Mouse (Mus musculus): Measurements from ENCODE around the gene Prm1.

DNA sequence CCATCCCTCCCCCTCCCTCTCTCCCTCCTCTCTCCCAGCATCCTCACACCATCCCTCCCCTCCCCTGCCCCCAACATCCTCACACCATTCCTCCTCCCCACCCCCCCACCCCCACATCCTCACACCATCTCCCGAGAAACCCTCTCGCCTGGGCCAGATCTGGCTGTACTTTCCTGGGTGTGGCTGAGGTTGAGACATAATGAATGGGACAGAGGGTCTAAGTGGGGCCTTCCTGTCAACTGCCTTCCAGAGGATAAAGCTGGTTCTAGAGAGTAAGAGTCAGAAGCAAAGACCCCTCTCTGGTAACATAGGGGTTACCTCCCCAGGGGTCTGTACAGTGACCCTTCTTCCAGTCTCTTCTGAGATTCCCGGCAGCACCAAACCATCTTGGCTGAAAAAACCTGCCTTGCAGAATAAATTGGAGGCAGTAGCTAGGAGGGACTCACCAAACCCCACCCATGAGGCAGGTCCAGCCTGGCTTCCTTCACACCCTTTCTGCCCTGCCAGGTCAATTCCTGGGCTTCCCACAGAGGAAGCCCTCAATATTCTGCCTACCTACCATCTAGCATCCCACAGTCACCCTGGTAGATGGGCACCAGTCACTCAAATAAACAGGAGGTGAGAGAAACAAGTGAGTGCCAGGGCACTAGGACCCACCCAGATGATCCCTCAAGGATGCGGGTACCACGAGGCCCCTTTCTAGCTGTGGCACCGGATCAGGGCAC is 41.9 kb downstream of the Prm1 start:
- TF ChIP-seq POLR2A (IDR thresholded peaks at IDR 0.05; ENCODE audit: low read depth, low read length) (no peak), CTCF (conservative IDR thresholded peaks at IDR 0.05; ENCODE audit: insufficient read depth, insufficient read length, low read depth, low read length) (no peak)
